Mouse (Mus musculus): Measurements from ENCODE around the gene Tcam1. TPM values are rescaled to one million over a fixed set of nuclear protein-coding genes. Genes with fewer than 3 reads are reported as not detected.

The Tcam1 gene
- polyA plus RNA-seq, 1 experiment from 2014 or later: 0.21 TPM

GRCm38 (mm10) chr11:106306758-106307157 lies 30.3 kb downstream of the Tcam1 start:
- WGBS: 85% methylated on average over 9 of the region's 9 CpGs
- no peak overlapping the region for H3K27ac ChIP-seq (replicated peaks)
- DNase-seq (ENCODE audit: low spot score): no peak
- H3K27me3 ChIP-seq (replicated peaks; ENCODE audit: low read depth, poor library complexity, severe bottlenecking): no peaks in the 10 kb centered on the region
- peaks cover 11% of the 10 kb centered on the region for H3K4me1 ChIP-seq
- H3K9me3 ChIP-seq: no peaks in the 10 kb centered on the region
- H3K4me3 ChIP-seq: no peak overlapping the region
- H3K36me3 ChIP-seq (replicated peaks): no peaks in the 10 kb centered on the region

GRCm38 (mm10) chr11:106307432-106307831 lies 31.0 kb downstream of the Tcam1 start:
- no peak for DNase-seq (ENCODE audit: low spot score)
- H3K36me3 ChIP-seq (replicated peaks): no peaks in the 10 kb centered on the region
- peaks cover 11% of the 10 kb centered on the region for H3K4me1 ChIP-seq
- no peaks in the 10 kb centered on the region for H3K27me3 ChIP-seq (replicated peaks; ENCODE audit: low read depth, poor library complexity, severe bottlenecking)
- WGBS: 83% methylated on average over 5 of the region's 5 CpGs
- no peak overlapping the region for H3K4me3 ChIP-seq
- H3K9me3 ChIP-seq: no peaks in the 10 kb centered on the region
- H3K27ac ChIP-seq (replicated peaks): no peak overlapping the region

GRCm38 (mm10) chr11:106308162-106308561 lies 31.7 kb downstream of the Tcam1 start:
- Histone ChIP-seq H3K9me3 (no peaks in the 10 kb centered on the region), H3K27ac (replicated peaks) (no peak overlapping the region), H3K36me3 (replicated peaks) (no peaks in the 10 kb centered on the region), H3K27me3 (replicated peaks; ENCODE audit: low read depth, poor library complexity, severe bottlenecking) (no peaks in the 10 kb centered on the region), H3K4me1 (peaks cover 16% of the 10 kb centered on the region), H3K4me3 (no peak overlapping the region)
- WGBS: 81% methylated on average over 11 of the region's 11 CpGs
- DNase-seq (ENCODE audit: low spot score): no peak

GRCm38 (mm10) chr11:106310123-106310522 lies 33.7 kb downstream of the Tcam1 start:
- no peak overlapping the region for H3K27ac ChIP-seq (replicated peaks)
- WGBS: 61% methylated on average over 5 of the region's 5 CpGs
- no peaks in the 10 kb centered on the region for H3K27me3 ChIP-seq (replicated peaks; ENCODE audit: low read depth, poor library complexity, severe bottlenecking)
- no peak overlapping the region for H3K4me3 ChIP-seq
- H3K4me1 ChIP-seq: peaks cover 36% of the 10 kb centered on the region
- DNase-seq (ENCODE audit: low spot score): no peak
- no peaks in the 10 kb centered on the region for H3K9me3 ChIP-seq
- H3K36me3 ChIP-seq (replicated peaks): no peaks in the 10 kb centered on the region

GRCm38 (mm10) chr11:106313533-106313932 lies 37.1 kb downstream of the Tcam1 start:
- no peaks in the 10 kb centered on the region for H3K36me3 ChIP-seq (replicated peaks)
- 0 out of 2 replicates have a peak overlapping the region, but pooled peaks have one; percentile 28 for H3K4me3 ChIP-seq
- no peaks in the 10 kb centered on the region for H3K9me3 ChIP-seq
- H3K27me3 ChIP-seq (replicated peaks; ENCODE audit: low read depth, poor library complexity, severe bottlenecking): no peaks in the 10 kb centered on the region
- H3K27ac ChIP-seq (replicated peaks): peak overlapping the region; percentile 68
- no peak for DNase-seq (ENCODE audit: low spot score)
- H3K4me1 ChIP-seq: peaks cover 56% of the 10 kb centered on the region
- WGBS: 45% methylated on average over 5 of the region's 5 CpGs

GRCm38 (mm10) chr11:106314333-106314812 lies 37.9 kb downstream of the Tcam1 start, which contains the start of gene Cd79b:
TSS of gene Cd79b (minus strand) at chr11:106314762.
- peaks cover 65% of the 10 kb centered on the region for H3K4me1 ChIP-seq
- WGBS: 51% methylated on average over 9 of the region's 9 CpGs
- H3K27ac ChIP-seq (replicated peaks): peak within 1 kb of the TSS; percentile 68

GRCm38 (mm10) chr11:106316416-106316815 lies 39.9 kb downstream of the Tcam1 start:
- Histone ChIP-seq H3K27me3 (replicated peaks; ENCODE audit: low read depth, poor library complexity, severe bottlenecking) (0 out of 2 replicates have a peak, but pooled peaks cover 3% of the 10 kb centered on the region), H3K4me3 (no peak overlapping the region), H3K36me3 (replicated peaks) (no peaks in the 10 kb centered on the region), H3K4me1 (peaks cover 67% of the 10 kb centered on the region), H3K27ac (replicated peaks) (no peak overlapping the region), H3K9me3 (no peaks in the 10 kb centered on the region)
- no peak for DNase-seq (ENCODE audit: low spot score)
- WGBS: 41% methylated on average over 1 of the region's 1 CpGs

More at GRCm38 (mm10) chr11:106314333-106314812, 37.9 kb downstream of the Tcam1 start, which contains the start of gene Cd79b:
- 0 out of 2 replicates have a peak, but pooled peaks cover under 1% of the 10 kb centered on the region for H3K27me3 ChIP-seq (replicated peaks; ENCODE audit: low read depth, poor library complexity, severe bottlenecking)
- DNase-seq (ENCODE audit: low spot score): peak; percentile 31
- H3K36me3 ChIP-seq (replicated peaks): no peaks in the 10 kb centered on the region
- H3K4me3 ChIP-seq: 0 out of 2 replicates have a peak within 1 kb of the TSS, but pooled peaks have one; percentile 28
- no peaks in the 10 kb centered on the region for H3K9me3 ChIP-seq

GRCm38 (mm10) chr11:106317801-106318200 lies 41.3 kb downstream of the Tcam1 start:
- WGBS: 86% methylated on average over 7 of the region's 7 CpGs
- DNase-seq (ENCODE audit: low spot score): no peak
- Histone ChIP-seq H3K4me1 (peaks cover 65% of the 10 kb centered on the region), H3K9me3 (no peaks in the 10 kb centered on the region), H3K27ac (replicated peaks) (peak overlapping the region; percentile 35), H3K4me3 (no peak overlapping the region), H3K36me3 (replicated peaks) (no peaks in the 10 kb centered on the region), H3K27me3 (replicated peaks; ENCODE audit: low read depth, poor library complexity, severe bottlenecking) (0 out of 2 replicates have a peak, but pooled peaks cover 3% of the 10 kb centered on the region)

GRCm38 (mm10) chr11:106318406-106319366 lies 42.2 kb downstream of the Tcam1 start:
- Histone ChIP-seq H3K4me1 (peaks cover 56% of the 10 kb centered on the region), H3K9me3 (no peaks in the 10 kb centered on the region), H3K36me3 (replicated peaks) (no peaks in the 10 kb centered on the region), H3K27ac (replicated peaks) (no peak overlapping the region), H3K4me3 (no peak overlapping the region), H3K27me3 (replicated peaks; ENCODE audit: low read depth, poor library complexity, severe bottlenecking) (0 out of 2 replicates have a peak, but pooled peaks cover 3% of the 10 kb centered on the region)
- DNase-seq (ENCODE audit: low spot score): no peak
- 75% methylated on average over 21 of the region's 21 CpGs for WGBS

- WGBS: 66% methylated on average over 5 of the region's 5 CpGs
- H3K4me1 ChIP-seq: peaks cover 29% of the 10 kb centered on the region
- H3K27ac ChIP-seq (replicated peaks): peak overlapping the region; percentile 40; the same call in 1 of the 2 replicates
- no peaks in the 10 kb centered on the region for H3K9me3 ChIP-seq
- no peaks in the 10 kb centered on the region for H3K27me3 ChIP-seq (replicated peaks; ENCODE audit: low read depth, poor library complexity, severe bottlenecking)
- H3K4me3 ChIP-seq: no peak overlapping the region
- H3K36me3 ChIP-seq (replicated peaks): no peaks in the 10 kb centered on the region
- DNase-seq (ENCODE audit: low spot score): no peak
Observed at GRCm38 (mm10) chr11:106324858-106325257, 48.4 kb downstream of the Tcam1 start.

- no peaks in the 10 kb centered on the region for H3K36me3 ChIP-seq (replicated peaks)
- H3K4me1 ChIP-seq: peaks cover 29% of the 10 kb centered on the region
- H3K4me3 ChIP-seq: no peak overlapping the region
- DNase-seq (ENCODE audit: low spot score): peak; percentile 65
- no peaks in the 10 kb centered on the region for H3K27me3 ChIP-seq (replicated peaks; ENCODE audit: low read depth, poor library complexity, severe bottlenecking)
- H3K9me3 ChIP-seq: no peaks in the 10 kb centered on the region
- WGBS: 68% methylated on average over 8 of the region's 8 CpGs
- H3K27ac ChIP-seq (replicated peaks): peak overlapping the region; percentile 40; the same call in 1 of the 2 replicates
Observed at GRCm38 (mm10) chr11:106325566-106326206, 49.2 kb downstream of the Tcam1 start.

- WGBS: 86% methylated on average over 8 of the region's 8 CpGs
- Histone ChIP-seq H3K4me3 (no peak overlapping the region), H3K9me3 (no peaks in the 10 kb centered on the region), H3K27ac (replicated peaks) (no peak overlapping the region), H3K4me1 (peaks cover 29% of the 10 kb centered on the region), H3K27me3 (replicated peaks; ENCODE audit: low read depth, poor library complexity, severe bottlenecking) (no peaks in the 10 kb centered on the region), H3K36me3 (replicated peaks) (no peaks in the 10 kb centered on the region)
- no peak for DNase-seq (ENCODE audit: low spot score)
Observed at GRCm38 (mm10) chr11:106326475-106326874, 50.0 kb downstream of the Tcam1 start.

Data from embryonic facial prominence, embryonic 10.5 days (tissue).